Mouse (Mus musculus) lung, postnatal 14 days (tissue): ENCODE data around the gene Nup153.

Experiments
- DNase-seq: peaks from one replicate; pipeline ENCODE4 v3.0.0; 2021

Gene Nup153

GRCm38 (mm10) chr13:46669048-46669619 lies 58.6 kb downstream of the Nup153 start, which contains the start of gene Fam8a1:
Gene Fam8a1 (plus strand): TSS chr13:46669522.
- DNase-seq = peak; percentile 93

DNA sequence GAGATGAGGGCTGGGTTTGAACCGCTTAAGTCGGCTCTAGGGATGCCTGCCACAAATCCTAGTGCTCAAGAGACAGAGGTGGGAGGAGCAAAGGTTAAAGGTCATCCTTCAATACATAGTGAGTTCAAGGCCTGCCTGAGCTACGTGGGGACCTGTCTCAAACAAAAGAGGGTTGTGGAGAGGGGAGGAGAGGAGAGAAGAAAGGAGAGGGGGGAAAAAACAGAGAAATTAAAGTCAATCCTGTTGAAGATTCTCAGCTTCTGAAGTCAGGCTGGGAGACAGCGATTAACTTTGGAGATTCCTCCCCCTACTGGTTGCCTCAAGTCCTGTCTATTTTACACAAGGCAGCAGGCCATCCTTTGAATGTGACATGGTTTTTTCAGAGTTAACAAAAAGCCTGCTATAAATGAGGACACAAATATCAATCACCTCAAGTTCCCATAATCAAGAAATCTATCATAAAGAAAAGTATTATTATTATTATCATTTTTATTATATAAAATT lies 64.2 kb downstream of the Nup153 start:
- peak; percentile 19 for DNase-seq

DNA sequence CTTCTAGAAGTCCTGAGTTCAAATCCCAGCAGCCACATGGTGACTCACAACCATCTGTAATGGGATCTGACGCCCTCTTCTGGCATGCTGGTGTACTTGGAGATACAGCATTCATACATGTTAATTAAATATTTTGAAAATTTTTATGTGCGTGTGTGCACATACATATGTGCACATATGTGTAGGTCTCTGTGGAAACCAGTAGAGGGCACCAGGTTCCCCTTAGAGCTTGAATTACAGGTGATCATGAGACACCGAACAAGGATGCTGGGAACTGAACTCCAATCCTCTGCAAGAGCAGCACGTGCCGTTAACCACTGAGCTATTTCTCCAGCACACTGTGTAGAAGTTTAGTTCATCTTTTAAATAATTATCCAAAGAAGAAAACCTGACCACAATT lies 68.5 kb downstream of the Nup153 start:
- DNase-seq = no peak

- DNase-seq = no peak
These were observed 73.2 kb downstream of the Nup153 start for GRCm38 (mm10) chr13:46654566-46654965.

GRCm38 (mm10) chr13:46653671-46654070 lies 74.1 kb downstream of the Nup153 start:
- DNase-seq = no peak

DNA sequence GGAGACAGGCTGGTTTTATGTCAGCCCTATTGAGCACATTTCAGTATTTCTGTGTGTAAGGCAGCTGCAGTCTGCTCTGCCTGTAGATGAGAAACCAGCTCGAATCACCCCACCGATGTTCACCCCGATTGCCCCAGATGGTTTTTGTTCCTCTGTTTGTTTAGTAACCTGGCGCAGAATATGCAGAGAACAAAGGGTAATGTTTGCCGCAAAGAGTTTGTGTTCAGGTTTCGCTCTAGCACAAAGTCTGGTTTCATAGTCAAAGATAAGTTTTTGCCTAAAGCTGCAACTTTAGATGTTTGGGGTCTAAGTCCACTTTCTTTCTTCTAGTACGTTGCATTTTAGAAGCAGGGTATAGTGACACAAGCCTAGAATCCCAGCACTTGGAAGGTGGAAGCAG lies 75.1 kb downstream of the Nup153 start:
- DNase-seq = no peak

- no peak for DNase-seq
These were observed 75.9 kb downstream of the Nup153 start for GRCm38 (mm10) chr13:46651853-46652252.

DNA sequence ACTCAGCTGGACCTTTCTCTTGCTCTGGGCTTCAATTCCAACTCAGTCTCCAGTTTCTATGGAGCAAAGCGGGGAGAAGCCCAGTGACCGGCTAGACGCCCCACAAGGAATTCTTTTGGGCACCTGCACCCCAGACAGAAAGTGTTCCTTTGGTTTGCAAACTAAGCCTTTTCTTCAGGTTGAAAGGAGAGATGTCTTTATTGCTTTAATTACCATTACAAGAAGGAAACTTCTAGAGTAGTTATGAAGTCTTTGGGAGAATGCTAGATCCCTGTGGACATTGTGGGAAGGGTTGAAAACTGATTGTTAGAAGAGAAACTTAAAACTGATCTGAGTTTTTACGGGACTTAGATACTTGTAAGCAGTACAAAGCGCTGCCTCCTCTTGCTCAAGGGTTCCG lies 82.3 kb downstream of the Nup153 start:
- no peak for DNase-seq

- no peak for DNase-seq
These were observed 83.6 kb downstream of the Nup153 start for GRCm38 (mm10) chr13:46644175-46644574.

- DNase-seq = no peak
These were observed 85.4 kb downstream of the Nup153 start for GRCm38 (mm10) chr13:46642318-46642717.

- no peak for DNase-seq
These were observed 86.9 kb downstream of the Nup153 start for GRCm38 (mm10) chr13:46640608-46641468.

GRCm38 (mm10) chr13:46634133-46634488 lies 93.6 kb downstream of the Nup153 start:
- DNase-seq = no peak

DNA sequence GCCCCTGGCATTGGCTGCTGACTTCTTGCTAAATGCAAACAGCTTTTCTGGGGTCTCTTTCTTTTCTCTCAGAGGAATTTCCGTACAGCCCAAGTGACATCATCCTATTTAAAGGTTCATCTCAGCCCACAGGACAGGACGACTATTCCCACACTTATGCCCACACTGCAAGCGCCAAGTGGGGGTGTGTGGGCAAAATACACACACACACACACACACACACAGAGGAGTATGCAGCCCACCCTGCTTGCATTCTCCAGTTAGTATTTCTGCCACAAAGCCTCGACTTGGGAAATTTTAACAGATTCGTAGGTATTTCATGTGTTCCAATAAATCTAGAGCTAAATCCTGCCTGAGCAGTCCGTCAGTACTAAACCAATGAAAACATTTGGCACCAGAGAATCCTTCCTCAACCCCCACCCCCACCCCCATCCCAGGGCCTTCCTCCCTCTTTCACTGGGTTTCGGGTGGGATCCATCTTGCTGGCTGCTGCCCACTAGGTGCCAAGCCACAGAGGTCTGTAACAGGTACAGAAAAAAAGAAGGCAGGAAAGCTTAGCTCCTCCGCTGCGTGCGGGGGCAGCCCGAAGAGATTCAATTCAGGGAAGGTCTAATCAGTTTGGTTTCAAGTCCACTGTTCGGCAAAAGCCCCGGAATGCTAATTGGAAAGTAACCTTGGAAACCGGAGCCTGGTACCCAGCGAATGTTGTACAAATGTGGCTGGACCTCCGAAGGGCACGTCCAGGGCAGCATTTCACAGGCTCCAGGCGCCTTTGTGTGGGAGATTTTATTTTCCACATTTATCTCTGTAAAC lies 94.2 kb downstream of the Nup153 start:
- no peak for DNase-seq

- DNase-seq = no peak
These were observed 94.9 kb downstream of the Nup153 start for GRCm38 (mm10) chr13:46632796-46633195.
